Mouse (Mus musculus): ENCODE measurements around the gene Cacna1b.

DNA sequence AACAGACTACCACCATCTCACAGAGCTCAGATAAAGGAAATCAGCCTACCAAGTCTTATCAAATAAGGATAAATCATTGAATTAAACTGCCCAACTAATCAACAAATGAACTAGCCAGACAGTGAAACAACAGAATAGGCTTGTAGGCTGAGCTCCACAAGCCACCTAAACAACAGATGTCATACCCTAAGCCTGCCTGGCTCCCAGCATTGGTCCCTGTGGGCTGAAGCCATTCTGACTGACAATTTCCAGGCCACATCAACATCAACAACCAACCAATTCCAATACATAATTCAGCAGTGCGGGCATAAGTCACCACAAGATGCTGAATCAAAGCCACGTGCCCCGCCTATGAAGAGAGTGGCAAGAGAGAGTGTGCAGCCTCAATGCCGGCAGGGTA, 78.2 kb downstream of the Cacna1b start:
- TF ChIP-seq CTCF (IDR thresholded peaks at IDR 0.05; ENCODE audit: extremely low read depth, insufficient read depth, insufficient read length, insufficient replicate concordance) (no peak), POLR2A (IDR thresholded peaks at IDR 0.05; ENCODE audit: low read depth, low read length) (no peak)
